Mouse (Mus musculus) liver, embryonic 14.5 days (tissue): ENCODE results near the gene Emid1.

Source experiments
- CTCF ChIP-seq: IDR thresholded peaks from 2 replicates; pipeline ENCODE4 v1.5.1; 2016; ENCODE audit warnings: antibody characterized with exemption, low read depth, control low read depth
- EP300 ChIP-seq: IDR thresholded peaks from 2 replicates; pipeline ENCODE4 v1.6.1; 2016; ENCODE audit warnings: antibody characterized with exemption, low read depth

DNA sequence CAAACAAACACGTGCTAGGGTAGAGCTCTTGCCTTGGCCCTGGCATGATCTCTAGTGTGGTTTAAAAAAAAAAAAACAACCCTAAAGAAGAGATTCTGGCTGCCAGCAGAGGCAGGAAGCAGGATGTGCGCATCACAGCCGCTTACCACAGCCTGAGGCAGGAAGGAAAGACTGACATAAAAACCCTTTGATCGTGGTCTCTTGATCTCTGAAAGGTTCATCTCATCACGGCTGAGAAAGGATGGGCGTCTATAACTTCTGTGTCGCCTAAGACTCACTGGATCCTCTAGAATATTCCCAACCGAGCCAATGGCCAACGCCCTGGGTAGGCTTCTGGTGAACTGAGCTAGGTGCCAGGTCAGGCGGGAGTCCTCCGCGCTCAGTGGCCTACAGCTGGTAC, 25.1 kb upstream of the Emid1 start:
- TF ChIP-seq CTCF: no peak
- TF ChIP-seq EP300: no peak
